In the genomic region with DNA sequence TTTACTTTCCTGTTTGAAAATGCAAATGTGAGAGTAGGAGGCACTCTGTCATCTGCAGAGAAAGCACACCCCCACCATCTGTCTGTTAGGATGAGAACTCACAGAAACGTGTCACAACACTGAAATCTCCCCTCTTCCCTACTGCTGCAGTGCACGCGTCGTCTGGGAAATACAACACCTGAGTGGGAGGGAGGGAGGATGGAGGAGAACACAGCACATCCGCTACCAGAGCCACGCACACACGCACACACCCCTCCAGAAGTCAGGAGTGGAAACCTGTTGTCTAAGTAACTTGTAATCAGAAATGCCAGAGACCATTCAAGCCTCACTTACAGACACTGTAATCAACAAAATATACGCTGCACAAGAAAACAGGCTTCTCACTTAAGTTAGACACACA, we compare ENCODE assay signal across 18 mouse cellular contexts. TPM values are rescaled to one million over a fixed set of nuclear protein-coding genes. Genes with fewer than 3 reads are reported as not detected.
A peak's percentile ranks its signal among the peaks of the same experiment; 100 is the strongest.
DNase-seq lines count a peak whose midpoint lies in the region; ATAC-seq and TF ChIP-seq lines count a peak whose summit lies in the region.
"Had no signal": no experiment of that assay in that cellular context is flagged by ENCODE, and none has a peak within 500 bp of the region (broad histone marks: within the 10 kb centered on the region; RNA-seq: fewer than 3 reads in every experiment).

No protein-coding gene starts in this region.

- no peaks in the 10 kb centered on the region for H3K27me3 ChIP-seq in forebrain, embryonic 14.5 days (replicated peaks; ENCODE audit: control insufficient read depth, insufficient read depth, low read length)
- H3K27me3 ChIP-seq in forebrain, embryonic 11.5 days (ENCODE audit: control insufficient read depth, insufficient read depth, low read length), result no peaks in the 10 kb centered on the region
- no peaks in the 10 kb centered on the region for H3K27me3 ChIP-seq in thymus, adult 2 months (ENCODE audit: control insufficient read depth, insufficient read depth, low read length)
- H3K27me3 ChIP-seq: limb, embryonic 12.5 days; liver, embryonic 15.5 days; midbrain, embryonic 12.5 days; neural tube, embryonic 15.5 days had no signal

- no peak overlapping the region for H3K9ac ChIP-seq in forebrain, embryonic 14.5 days (ENCODE audit: low read length)
- H3K9ac ChIP-seq in forebrain, embryonic 11.5 days (ENCODE audit: low read length), result no peak overlapping the region
- H3K9ac ChIP-seq: limb, embryonic 12.5 days; liver, embryonic 15.5 days; midbrain, embryonic 12.5 days; neural tube, embryonic 15.5 days had no signal

- DNase-seq in forebrain, embryonic 14.5 days (ENCODE audit: low spot score), result peak; percentile 52
- no peak for DNase-seq in forebrain, embryonic 11.5 days (ENCODE audit: low spot score)
- peak; percentile 53 for DNase-seq in layer of hippocampus, adult 9-11 months
- no peak for DNase-seq in layer of hippocampus, adult 9-10 months (ENCODE audit: low spot score)
- DNase-seq in thymus, postnatal 0 days (ENCODE audit: low spot score), result peak; percentile 13
- DNase-seq in thymus, adult 2 months, result no peak
- peak; percentile 80 for DNase-seq in telencephalon, adult 2 months (ENCODE audit: low read depth, low spot score)
- no peak for DNase-seq in adrenal gland, adult 8-10 months
- DNase-seq: cerebellum, adult 11 months; cerebellum, postnatal 36 days; heart, postnatal 14 days; lung, postnatal 10 days; thymus, adult 18-20 months had no signal

- H3K36me3 ChIP-seq in forebrain, embryonic 14.5 days (ENCODE audit: control insufficient read depth, insufficient read depth, low read length), result 0 out of 2 replicates have a peak, but pooled peaks cover 3% of the 10 kb centered on the region
- no peaks in the 10 kb centered on the region for H3K36me3 ChIP-seq in forebrain, embryonic 11.5 days (ENCODE audit: control insufficient read depth, insufficient read depth, low read length)
- H3K36me3 ChIP-seq in thymus, adult 2 months (ENCODE audit: control insufficient read depth, insufficient read depth, low read length), result no peaks in the 10 kb centered on the region
- H3K36me3 ChIP-seq: limb, embryonic 12.5 days; liver, embryonic 15.5 days; neural tube, embryonic 15.5 days had no signal

- TF ChIP-seq CTCF in thymus, adult 2 months (IDR thresholded peaks at IDR 0.05; ENCODE audit: borderline replicate concordance, control insufficient read depth, extremely low read depth, insufficient read depth, low read length, poor library complexity), result no peak

- H3K4me2 ChIP-seq in forebrain, embryonic 14.5 days (ENCODE audit: low read length), result no peak overlapping the region
- H3K4me2 ChIP-seq in forebrain, embryonic 11.5 days (ENCODE audit: low read depth, low read length, severe bottlenecking), result no peak overlapping the region
- H3K4me2 ChIP-seq: limb, embryonic 12.5 days; liver, embryonic 15.5 days; midbrain, embryonic 12.5 days; neural tube, embryonic 15.5 days had no signal

- H3K4me1 ChIP-seq in forebrain, embryonic 14.5 days (ENCODE audit: control insufficient read depth, insufficient read depth, low read length), result peaks cover 43% of the 10 kb centered on the region
- peaks cover 24% of the 10 kb centered on the region for H3K4me1 ChIP-seq in forebrain, embryonic 11.5 days (replicated peaks; ENCODE audit: control insufficient read depth, insufficient read depth, low read length)
- peaks cover 9% of the 10 kb centered on the region for H3K4me1 ChIP-seq in thymus, adult 2 months (replicated peaks; ENCODE audit: control insufficient read depth, insufficient read depth, low read length)

- H3K27ac ChIP-seq in forebrain, embryonic 14.5 days (ENCODE audit: low read depth, low read length), result 0 out of 2 replicates have a peak overlapping the region, but pooled peaks have one; percentile 4
- H3K27ac ChIP-seq in forebrain, embryonic 11.5 days (ENCODE audit: low read depth, low read length), result no peak overlapping the region
- no peak overlapping the region for H3K27ac ChIP-seq in thymus, adult 2 months (ENCODE audit: control insufficient read depth, insufficient read depth, low read length)
- H3K27ac ChIP-seq: limb, embryonic 12.5 days; liver, embryonic 15.5 days; midbrain, embryonic 12.5 days; neural tube, embryonic 15.5 days had no signal

- WGBS in forebrain, embryonic 14.5 days, result 57% methylated on average over 8 of the region's 8 CpGs
- 74% methylated on average over 8 of the region's 8 CpGs for WGBS in forebrain, embryonic 11.5 days
- 86% methylated on average over 8 of the region's 8 CpGs for WGBS in thymus, adult 2 months

- TF ChIP-seq POLR2A in thymus, adult 2 months (IDR thresholded peaks at IDR 0.05; ENCODE audit: control insufficient read depth, extremely low read depth, insufficient read depth, low read length, poor library complexity), result no peak

- no peak overlapping the region for H3K4me3 ChIP-seq in forebrain, embryonic 14.5 days (ENCODE audit: low read depth, low read length)
- no peak overlapping the region for H3K4me3 ChIP-seq in forebrain, embryonic 11.5 days (ENCODE audit: low read depth, low read length)
- no peak overlapping the region for H3K4me3 ChIP-seq in thymus, adult 2 months (ENCODE audit: control insufficient read depth, insufficient read depth, low read length)
- H3K4me3 ChIP-seq: limb, embryonic 12.5 days; liver, embryonic 15.5 days; midbrain, embryonic 12.5 days; neural tube, embryonic 15.5 days had no signal

- no peaks in the 10 kb centered on the region for H3K9me3 ChIP-seq in forebrain, embryonic 14.5 days (replicated peaks; ENCODE audit: control insufficient read depth, low read length)
- H3K9me3 ChIP-seq in forebrain, embryonic 11.5 days (ENCODE audit: control insufficient read depth, low read length), result no peaks in the 10 kb centered on the region; the same call in 1 of the 2 replicates
- H3K9me3 ChIP-seq: limb, embryonic 12.5 days; liver, embryonic 15.5 days; midbrain, embryonic 12.5 days; neural tube, embryonic 15.5 days had no signal

- peak; percentile 44; the same call in 1 of the 2 replicates for ATAC-seq in forebrain, embryonic 14.5 days
- ATAC-seq in forebrain, embryonic 11.5 days (replicated peaks; ENCODE audit: low FRiP score), result no peak
- ATAC-seq: intestine, embryonic 16.5 days had no signal

RNA-seq across cellular contexts. Expression of gene Gng2, which starts 9.9 kb away (rescaled TPM):
- 423 and 429 TPM in 2 replicates for polyA plus RNA-seq in forebrain, embryonic 14.5 days (2014; fragmentation: Nextera tagmentation; extraction: Ambion mirVana)
- 138 and 142 TPM in 2 replicates for polyA plus RNA-seq in forebrain, embryonic 11.5 days (2014; fragmentation: Nextera tagmentation; extraction: Ambion mirVana)
- 28.0 and 34.2 TPM in 2 replicates for polyA plus RNA-seq in thymus, postnatal 0 days (2015; fragmentation: Nextera tagmentation; extraction: Ambion mirVana)
- 12.3 and 14.0 TPM in 2 replicates for polyA plus RNA-seq in thymus, adult 2 months (2012; rRNA removed)
- total RNA-seq in adrenal gland, adult 8-10 months (2022), result 10 to 100 TPM; 30.0 to 52.2 (median 41.3) TPM

Comparison
In these comparisons a context has a peak if more than half of its experiments do, and no peak if none do; other contexts are left out.
1. DNase-seq: peak in forebrain, embryonic 14.5 days (single experiment), layer of hippocampus, adult 9-11 months (single experiment), thymus, postnatal 0 days (single experiment) and telencephalon, adult 2 months (single experiment); none in forebrain, embryonic 11.5 days (single experiment), layer of hippocampus, adult 9-10 months (single experiment), thymus, adult 2 months (single experiment) and adrenal gland, adult 8-10 months (single experiment).